Comparison of ENCODE assay signal across 9 mouse cellular contexts in genomic region chr6:121084050-121084480, GRCm38 (mm10). TPM values are rescaled to one million over a fixed set of nuclear protein-coding genes. Genes with fewer than 3 reads are reported as not detected.
DNase-seq lines count a peak whose midpoint lies in the region; ATAC-seq and TF ChIP-seq lines count a peak whose summit lies in the region.
"Had no signal": no experiment of that assay in that cellular context is flagged by ENCODE, and none has a peak within 500 bp of the region (broad histone marks: within the 10 kb centered on the region; RNA-seq: fewer than 3 reads in every experiment).

No protein-coding gene starts in this region.

- no peak for DNase-seq in heart, adult 8-10 months (ENCODE audit: low spot score)
- DNase-seq in CH12.LX (ENCODE audit: extremely low read depth) = no peak
- peak; percentile 75 for DNase-seq in c-Kit-positive CD71-positive TER-119-positive erythroid progenitor cells, embryonic 14.5 days (ENCODE audit: low spot score)
- DNase-seq in layer of hippocampus, adult 18-20 months (ENCODE audit: low spot score in 2 of 2) = no peak
- no peak for DNase-seq in natural killer cell, adult 2 months (ENCODE audit: low spot score in 2 of 2)
- DNase-seq in left cerebral cortex, postnatal 14 days (ENCODE audit: low spot score in 2 of 2) = no peak

- H3K36me3 ChIP-seq in heart, embryonic 14.5 days (ENCODE audit: control insufficient read depth, insufficient read depth, low read length) = no peaks in the 10 kb centered on the region
- peaks cover 0 to 81% of the 10 kb centered on the region in 2 experiments for H3K36me3 ChIP-seq in CH12.LX (replicated peaks in 1 of 2; ENCODE audit: control insufficient read depth in 1 of 2, insufficient read depth in 1 of 2, low read length in 1 of 2)
- H3K36me3 ChIP-seq in liver, embryonic 12.5 days = peaks cover 14% of the 10 kb centered on the region

- no peak for TF ChIP-seq CTCF in CH12.LX (conservative IDR thresholded peaks at IDR 0.05 in 1 of 2, IDR thresholded peaks at IDR 0.05 in 1 of 2; ENCODE audit: low read depth in 2 of 2, low read length in 2 of 2)

- peak overlapping the region; percentile 57 to 70 for H3K27ac ChIP-seq in heart, embryonic 14.5 days (replicated peaks in 1 of 2; ENCODE audit: control insufficient read depth in 1 of 2, insufficient read depth in 1 of 2, low read depth in 2 of 2, low read length in 2 of 2)
- H3K27ac ChIP-seq in CH12.LX (ENCODE audit: insufficient read depth, low read depth) = no peak overlapping the region
- peak overlapping the region; percentile 89 for H3K27ac ChIP-seq in liver, embryonic 12.5 days

- H3K4me2 ChIP-seq in heart, embryonic 14.5 days (ENCODE audit: low read length) = no peak overlapping the region
- no peak overlapping the region for H3K4me2 ChIP-seq in CH12.LX (ENCODE audit: insufficient read depth, low read depth, poor library complexity, severe bottlenecking)
- peak overlapping the region; percentile 72 for H3K4me2 ChIP-seq in liver, embryonic 12.5 days

- H3K4me3 ChIP-seq in heart, embryonic 14.5 days (ENCODE audit: control insufficient read depth in 1 of 2, insufficient read depth in 1 of 2, low read depth in 1 of 2, low read length in 2 of 2) = no peak overlapping the region
- no peak overlapping the region for H3K4me3 ChIP-seq in CH12.LX (replicated peaks in 1 of 3; ENCODE audit: low read depth in 2 of 3, low read length in 2 of 3, poor library complexity in 1 of 3)
- peak overlapping the region; percentile 36 for H3K4me3 ChIP-seq in liver, embryonic 12.5 days
- H3K4me3 ChIP-seq: myocyte had no signal

- in situ Hi-C loops in CH12.LX (cut with MboI; ENCODE audit: low pct_ligation_motif_present, low pct_unique_long_range_greater_than_20kb, low sequenced_read_pairs) = no loop called here

- TF ChIP-seq POLR2A in CH12.LX (IDR thresholded peaks at IDR 0.05; ENCODE audit: low read depth, low read length) = no peak

- H3K4me1 ChIP-seq in heart, embryonic 14.5 days (ENCODE audit: control insufficient read depth in 2 of 2, insufficient read depth in 2 of 2, low read length in 2 of 2) = peaks cover 50 to 77% of the 10 kb centered on the region in 2 experiments
- H3K4me1 ChIP-seq in CH12.LX (ENCODE audit: control insufficient read depth in 1 of 2, insufficient read depth in 2 of 2) = peaks cover 16 to 94% of the 10 kb centered on the region in 2 experiments
- H3K4me1 ChIP-seq in liver, embryonic 12.5 days = peaks cover 98% of the 10 kb centered on the region

- H3K79me2 ChIP-seq in CH12.LX (replicated peaks; ENCODE audit: control insufficient read depth, extremely low read depth, insufficient read depth, poor library complexity, severe bottlenecking) = peaks cover 9% of the 10 kb centered on the region

- no peak for TF ChIP-seq RAD21 in CH12.LX (IDR thresholded peaks at IDR 0.05; ENCODE audit: low read depth, low read length)

- intact Hi-C loops in left cerebral cortex, postnatal 14 days (cut with DNase I) = no loop called here

- H3K9ac ChIP-seq in heart, embryonic 14.5 days (ENCODE audit: low read length) = peak overlapping the region; percentile 17; the same call in 1 of the 2 replicates
- H3K9ac ChIP-seq in CH12.LX (ENCODE audit: insufficient read depth, low read depth) = no peak overlapping the region
- peak overlapping the region; percentile 67 for H3K9ac ChIP-seq in liver, embryonic 12.5 days

- dilution Hi-C loops in CH12.LX (cut with MboI; ENCODE audit: extremely low pct_ligation_motif_present, extremely low pct_unique_long_range_greater_than_20kb, low sequenced_read_pairs) = no loop called here

- H3K9me3 ChIP-seq in heart, embryonic 14.5 days (ENCODE audit: control insufficient read depth, low read length) = no peaks in the 10 kb centered on the region
- H3K9me3 ChIP-seq in CH12.LX (replicated peaks; ENCODE audit: low read length) = no peaks in the 10 kb centered on the region
- H3K9me3 ChIP-seq in liver, embryonic 12.5 days (replicated peaks) = no peaks in the 10 kb centered on the region

- WGBS in heart, embryonic 14.5 days = 15% methylated on average over 6 of the region's 6 CpGs
- 17% methylated on average over 6 of the region's 6 CpGs for WGBS in liver, embryonic 12.5 days (ENCODE audit: insufficient replicate concordance)

- no peaks in the 10 kb centered on the region for H3K27me3 ChIP-seq in heart, embryonic 14.5 days (ENCODE audit: control insufficient read depth, insufficient read depth, low read length)
- H3K27me3 ChIP-seq in CH12.LX (replicated peaks) = no peaks in the 10 kb centered on the region
- no peaks in the 10 kb centered on the region for H3K27me3 ChIP-seq in liver, embryonic 12.5 days (replicated peaks)

- no peak for TF ChIP-seq EP300 in CH12.LX (IDR thresholded peaks at IDR 0.05; ENCODE audit: low read length)

- ATAC-seq in heart, embryonic 14.5 days (ENCODE audit: insufficient number of reproducible peaks, insufficient read depth, low FRiP score, low read depth) = peak; percentile 22; the same call in 1 of the 2 replicates
- ATAC-seq in liver, embryonic 12.5 days = peak; percentile 81

TF ChIP-seq in CH12.LX, 34 proteins besides CTCF, POLR2A, EP300 and RAD21:
- no peak for TF ChIP-seq ETS1 (conservative IDR thresholded peaks at IDR 0.05; ENCODE audit: low read depth, low read length)
- 0 out of 2 replicates have a peak, but pooled peaks have one; percentile 28 for TF ChIP-seq ELF1 (IDR thresholded peaks at IDR 0.05; ENCODE audit: low read depth, low read length)
- TF ChIP-seq ZNF384 (IDR thresholded peaks at IDR 0.05; ENCODE audit: low read depth, low read length) = 0 out of 2 replicates have a peak, but pooled peaks have one; percentile 60
- no peak for TF ChIP-seq CHD2 (IDR thresholded peaks at IDR 0.05; ENCODE audit: low read length)
- TF ChIP-seq USF1 (IDR thresholded peaks at IDR 0.05; ENCODE audit: low read depth, low read length) = no peak
TF ChIP-seq in CH12.LX: peak in this region for 2.

RNA-seq across cellular contexts. Expression of gene Mical3, which starts 46.7 kb away (rescaled TPM):
- polyA plus RNA-seq in heart, embryonic 14.5 days (2014; fragmentation: Nextera tagmentation; extraction: Ambion mirVana) = 41.3 and 46.2 TPM in 2 replicates
- 100 to 1,000 TPM; 112 to 130 (median 120) TPM for total RNA-seq in heart, adult 8-10 months (2022)
- total RNA-seq in CH12.LX (2012; rRNA removed) (22.1 and 26.8 TPM in 2 replicates), CH12.LX (2014; rRNA removed) (7.9 and 10.2 TPM in 2 replicates)
- polyA plus RNA-seq in CH12.LX (2012; ENCODE audit: insufficient read length, low read depth) = 56.3 and 61.3 TPM in 2 replicates
- 12.8 and 13.7 TPM in 2 replicates for polyA plus RNA-seq in liver, embryonic 12.5 days (2016; fragmentation: Nextera tagmentation; extraction: Ambion mirVana)
- 10 to 100 TPM; 75.0 to 80.8 TPM for total RNA-seq in layer of hippocampus, adult 18-20 months (2021)
- 100 to 1,000 TPM; 107 to 142 TPM for total RNA-seq in left cerebral cortex, postnatal 14 days (2021)
